Mouse (Mus musculus) midbrain, embryonic 14.5 days (tissue): Measurements from ENCODE around the gene Dot1l. TPM values are rescaled to one million over a fixed set of nuclear protein-coding genes. Genes with fewer than 3 reads are reported as not detected.

Experiments
- ATAC-seq: fragments of 200-750 bp; cut with Nextera tagmentation; 2 replicates; pipeline ENCODE4 v1.8.0; 2017; ENCODE audit warnings: moderate number of reproducible peaks, moderate library complexity; ENCODE audit not compliant: low FRiP score, low TSS enrichment
- DNase-seq: peaks from one replicate; pipeline ENCODE4 v3.0.0-alpha.2; 2015
- H3K27ac ChIP-seq: fragments of 300-500 bp; sonication (generic); replicated peaks from 2 replicates; pipeline ENCODE4 v1.5.1; 2014; ENCODE audit warnings: mild to moderate bottlenecking, low read depth, low read length, moderate library complexity
- H3K27me3 ChIP-seq: fragments of 300-500 bp; sonication (generic); 2 replicates; pipeline ENCODE4 v1.6.1; 2014; ENCODE audit warnings: low read length, control low read depth, mixed read lengths; ENCODE audit not compliant: control insufficient read depth, insufficient read depth
- H3K36me3 ChIP-seq: fragments of 300-500 bp; sonication (generic); 2 replicates; pipeline ENCODE4 v1.6.1; 2014; ENCODE audit warnings: low read length, control low read depth; ENCODE audit not compliant: control insufficient read depth, insufficient read depth
- H3K4me1 ChIP-seq: fragments of 300-500 bp; sonication (generic); 2 replicates; pipeline ENCODE4 v1.6.1; 2014; ENCODE audit warnings: mild to moderate bottlenecking, antibody characterized with exemption, low read length, control low read depth; ENCODE audit not compliant: control insufficient read depth, insufficient read depth
- H3K4me2 ChIP-seq: fragments of 300-500 bp; sonication (generic); 2 replicates; pipeline ENCODE4 v1.6.1; 2014; ENCODE audit warnings: mild to moderate bottlenecking, low read length, moderate library complexity
- H3K4me3 ChIP-seq: fragments of 300-500 bp; sonication (generic); replicated peaks from 2 replicates; pipeline ENCODE4 v1.5.1; 2014; ENCODE audit warnings: low read depth, low read length
- H3K9ac ChIP-seq: fragments of 300-500 bp; sonication (generic); replicated peaks from 2 replicates; pipeline ENCODE4 v1.6.1; 2014; ENCODE audit warnings: mild to moderate bottlenecking, low read length, moderate library complexity
- H3K9me3 ChIP-seq: fragments of 300-500 bp; sonication (generic); 2 replicates; pipeline ENCODE4 v1.6.1; 2016; ENCODE audit warnings: low read length, control low read depth, mixed read lengths; ENCODE audit not compliant: control insufficient read depth
- WGBS: fragments of 180-500 bp; shearing (Covaris S2); extraction: QIAGEN DNeasy Blood & Tissue Kit; methylation state at CpG from one replicate; pipeline ENCODE4 v1.1.7; 2014; 5-methylcytosine and 5-hydroxymethylcytosine counted together
- polyA plus RNA-seq: library from polyadenylated mRNA; unstranded; fragments of >200 nt; fragmentation: Nextera tagmentation; extraction: Ambion mirVana; gene quantifications from 2 replicates; pipeline ENCODE4 v1.2.1, GENCODE M21; 2014

The Dot1l gene
- polyA plus RNA-seq, 1 experiment from 2014 or later: 27.9 TPM

DNA sequence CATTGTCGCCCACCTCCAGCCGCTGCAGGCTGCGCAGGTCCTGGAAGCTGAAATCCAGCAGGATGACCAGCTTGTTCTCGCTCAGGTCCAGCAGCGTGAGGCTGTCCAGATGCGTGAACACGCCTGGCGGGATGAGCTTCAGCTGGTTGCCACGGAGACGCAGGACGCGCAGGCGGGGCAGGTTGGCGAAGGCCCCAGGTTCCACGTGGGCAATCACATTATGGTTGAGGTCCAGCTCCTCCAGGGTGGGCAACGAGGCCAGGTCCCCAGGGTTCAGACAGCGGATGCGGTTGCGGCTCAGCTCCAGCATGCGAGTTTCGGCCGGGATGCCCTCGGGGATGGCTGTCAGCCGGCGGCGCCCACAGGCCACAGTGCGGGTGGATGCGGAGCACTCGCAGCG lies 80.6 kb downstream of the Dot1l start:
- Histone ChIP-seq H3K9ac (peak overlapping the region; percentile 26; the same call in 1 of the 2 replicates), H3K36me3 (peaks cover 7% of the 10 kb centered on the region), H3K4me2 (peak overlapping the region; percentile 29), H3K27ac (no peak overlapping the region), H3K27me3 (peaks cover 25% of the 10 kb centered on the region), H3K4me3 (no peak overlapping the region), H3K9me3 (no peaks in the 10 kb centered on the region), H3K4me1 (0 out of 2 replicates have a peak, but pooled peaks cover 4% of the 10 kb centered on the region)
- 42% methylated on average over 30 of the region's 30 CpGs for WGBS
- DNase-seq: peak; percentile 44
- ATAC-seq: no peak

DNA sequence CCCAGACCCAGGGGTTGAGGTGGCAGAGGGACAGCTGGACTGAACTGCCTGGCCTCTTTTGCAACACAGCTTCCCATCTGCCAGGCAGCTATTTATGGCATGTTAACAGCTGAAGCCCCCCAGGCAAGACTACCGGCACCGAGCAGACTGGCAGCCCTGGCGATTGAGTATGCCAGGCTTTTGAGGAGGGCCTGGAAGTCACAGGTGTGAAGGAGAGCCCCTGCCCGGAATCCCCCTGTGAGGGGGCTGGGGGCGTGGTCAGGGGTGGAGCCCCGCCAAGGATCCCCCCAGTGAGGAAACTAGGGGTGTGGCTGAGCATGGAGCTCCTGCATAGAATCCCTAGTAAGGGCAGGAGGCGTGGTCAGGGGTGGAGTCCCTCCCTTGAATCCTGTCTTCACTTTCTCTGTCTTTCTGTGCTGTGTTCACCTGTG lies 82.0 kb downstream of the Dot1l start:
- no peak for ATAC-seq
- Histone ChIP-seq H3K4me1 (0 out of 2 replicates have a peak, but pooled peaks cover 4% of the 10 kb centered on the region), H3K27me3 (peaks cover 25% of the 10 kb centered on the region), H3K9ac (no peak overlapping the region), H3K27ac (no peak overlapping the region), H3K36me3 (0 out of 2 replicates have a peak, but pooled peaks cover under 1% of the 10 kb centered on the region), H3K9me3 (no peaks in the 10 kb centered on the region), H3K4me3 (no peak overlapping the region), H3K4me2 (no peak overlapping the region)
- 52% methylated on average over 7 of the region's 7 CpGs for WGBS
- DNase-seq: no peak

DNA sequence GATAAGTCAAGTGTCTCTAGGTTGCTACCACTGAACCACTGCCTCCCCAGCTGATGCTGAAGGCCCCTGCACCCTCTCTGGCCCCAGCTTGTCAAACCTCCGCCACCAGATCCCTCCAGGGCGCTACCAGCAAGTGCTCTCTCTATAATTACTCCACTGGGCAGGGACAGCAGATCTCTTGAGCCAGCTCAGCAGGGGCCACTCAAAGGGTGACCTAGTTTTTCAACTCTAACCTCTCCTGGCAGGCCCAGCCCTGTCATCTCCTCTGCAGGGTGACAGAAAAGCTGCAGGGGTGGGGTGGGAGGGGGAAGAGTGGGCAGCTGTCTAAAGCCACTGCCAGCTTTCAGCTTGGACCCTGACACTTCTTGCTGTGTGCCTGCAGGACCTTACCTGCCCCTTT lies 82.8 kb downstream of the Dot1l start:
- H3K27me3 ChIP-seq: peaks cover 32% of the 10 kb centered on the region
- H3K4me3 ChIP-seq: no peak overlapping the region
- H3K4me1 ChIP-seq: 0 out of 2 replicates have a peak, but pooled peaks cover 4% of the 10 kb centered on the region
- no peak overlapping the region for H3K27ac ChIP-seq
- ATAC-seq (no peak), DNase-seq (no peak)
- H3K9ac ChIP-seq: no peak overlapping the region
- no peak overlapping the region for H3K4me2 ChIP-seq
- WGBS: 6% methylated on average over 2 of the region's 2 CpGs
- no peaks in the 10 kb centered on the region for H3K9me3 ChIP-seq
- H3K36me3 ChIP-seq: no peaks in the 10 kb centered on the region

DNA sequence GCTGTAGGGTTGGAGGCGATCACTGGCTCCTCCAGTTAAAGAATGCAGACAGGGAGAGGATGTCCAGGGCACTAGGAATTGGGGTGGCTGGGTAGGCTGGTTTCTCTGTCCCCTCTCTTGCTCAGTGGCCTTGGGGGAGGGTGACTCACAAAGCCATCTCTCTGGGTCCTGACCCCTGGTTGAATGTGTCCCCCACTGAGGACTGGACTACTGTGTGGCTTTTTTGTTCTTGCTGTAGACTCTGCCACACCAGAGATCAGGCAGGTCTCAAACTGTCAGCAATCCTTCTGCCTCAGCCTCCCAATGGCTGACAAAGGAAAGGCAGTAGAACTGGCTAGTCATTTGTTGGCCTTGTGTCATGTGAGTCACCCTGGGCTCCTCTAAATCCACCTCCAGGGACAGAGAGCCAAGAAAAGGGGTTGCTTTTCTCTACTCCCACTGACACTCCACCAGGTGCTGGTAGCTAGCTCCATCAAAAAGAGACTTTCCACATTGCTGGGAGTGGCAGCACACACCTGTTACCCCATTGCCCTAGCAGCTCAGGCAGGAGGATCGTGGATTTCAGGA lies 83.4 kb downstream of the Dot1l start:
- no peak overlapping the region for H3K9ac ChIP-seq
- H3K4me1 ChIP-seq: 0 out of 2 replicates have a peak, but pooled peaks cover 4% of the 10 kb centered on the region
- H3K27ac ChIP-seq: no peak overlapping the region
- no peaks in the 10 kb centered on the region for H3K9me3 ChIP-seq
- no peak for DNase-seq
- H3K36me3 ChIP-seq: no peaks in the 10 kb centered on the region
- no peak overlapping the region for H3K4me2 ChIP-seq
- H3K27me3 ChIP-seq: peaks cover 37% of the 10 kb centered on the region
- 78% methylated on average over 2 of the region's 2 CpGs for WGBS
- no peak overlapping the region for H3K4me3 ChIP-seq
- no peak for ATAC-seq

DNA sequence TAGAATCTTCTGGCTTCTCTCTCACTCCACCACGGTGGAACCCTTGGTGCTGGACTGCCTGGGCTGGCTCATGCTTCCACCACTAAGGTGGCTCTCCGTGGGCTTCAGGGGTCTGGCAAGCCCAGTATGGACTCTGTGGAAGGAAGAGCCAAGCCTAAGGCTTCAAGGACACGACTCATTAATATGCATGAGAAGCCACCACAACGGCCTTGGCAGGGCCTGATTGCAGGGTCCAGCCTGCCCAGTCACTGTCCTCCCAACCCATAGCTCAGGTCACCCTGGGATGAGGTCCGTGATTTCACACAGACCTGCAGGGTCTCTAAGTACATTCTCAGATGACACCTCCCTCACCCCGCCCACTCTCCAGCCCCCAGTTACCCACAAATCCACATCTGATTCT lies 84.8 kb downstream of the Dot1l start:
- Histone ChIP-seq H3K27me3 (peaks cover 38% of the 10 kb centered on the region), H3K9ac (0 out of 2 replicates have a peak overlapping the region, but pooled peaks have one; percentile 20), H3K4me1 (0 out of 2 replicates have a peak, but pooled peaks cover 6% of the 10 kb centered on the region), H3K36me3 (no peaks in the 10 kb centered on the region), H3K4me3 (no peak overlapping the region), H3K4me2 (no peak overlapping the region), H3K9me3 (no peaks in the 10 kb centered on the region), H3K27ac (no peak overlapping the region)
- 51% methylated on average over 6 of the region's 6 CpGs for WGBS
- ATAC-seq (no peak), DNase-seq (no peak)

DNA sequence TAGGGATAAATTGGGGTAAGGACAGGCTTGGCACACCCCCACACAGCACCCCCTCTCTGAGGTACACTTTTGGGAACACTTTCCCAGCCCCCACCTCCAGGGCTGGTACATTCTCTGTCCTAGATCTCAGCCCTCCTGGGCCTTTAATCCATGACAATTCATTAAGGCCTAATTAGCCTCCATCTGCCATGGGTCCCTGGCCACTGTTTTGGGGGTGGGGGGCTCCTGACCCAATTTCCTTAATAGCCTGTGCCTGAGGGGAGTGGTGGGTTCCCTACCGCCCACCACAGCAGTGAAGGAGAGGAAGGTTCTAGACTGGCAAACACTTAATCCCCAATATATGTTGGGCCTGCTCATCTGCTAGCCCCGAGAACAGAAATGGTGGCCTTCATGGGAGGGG lies 86.7 kb downstream of the Dot1l start:
- Histone ChIP-seq H3K36me3 (no peaks in the 10 kb centered on the region), H3K27me3 (peaks cover 30% of the 10 kb centered on the region), H3K4me2 (no peak overlapping the region), H3K9me3 (no peaks in the 10 kb centered on the region), H3K4me3 (no peak overlapping the region), H3K9ac (no peak overlapping the region), H3K4me1 (0 out of 2 replicates have a peak, but pooled peaks cover 6% of the 10 kb centered on the region), H3K27ac (no peak overlapping the region)
- WGBS: 76% methylated on average over 2 of the region's 2 CpGs
- ATAC-seq (no peak), DNase-seq (no peak)

DNA sequence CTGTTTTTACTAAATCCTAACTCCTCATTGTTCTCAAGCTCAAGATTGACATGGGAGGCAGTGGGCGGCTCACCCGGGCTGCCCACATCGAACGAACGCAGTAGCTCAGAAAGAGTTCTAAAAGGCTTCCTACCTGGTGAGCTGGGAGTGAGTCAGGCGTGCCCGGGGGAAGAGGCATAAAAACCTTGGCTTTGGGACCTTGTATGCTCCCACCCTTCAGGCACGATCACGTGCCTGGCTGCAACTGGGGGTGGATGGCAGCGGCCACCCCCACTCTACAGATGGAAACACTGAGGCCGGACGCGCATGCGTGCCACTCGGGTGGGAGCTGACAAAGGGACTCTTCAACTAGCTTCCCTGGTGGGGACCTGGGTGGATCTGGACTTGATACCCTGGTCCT lies 87.3 kb downstream of the Dot1l start:
- H3K27me3 ChIP-seq: peaks cover 30% of the 10 kb centered on the region
- 82% methylated on average over 15 of the region's 15 CpGs for WGBS
- DNase-seq: no peak
- H3K27ac ChIP-seq: no peak overlapping the region
- no peak overlapping the region for H3K4me3 ChIP-seq
- 0 out of 2 replicates have a peak, but pooled peaks cover 6% of the 10 kb centered on the region for H3K4me1 ChIP-seq
- no peaks in the 10 kb centered on the region for H3K36me3 ChIP-seq
- ATAC-seq: no peak
- no peaks in the 10 kb centered on the region for H3K9me3 ChIP-seq
- H3K4me2 ChIP-seq: no peak overlapping the region
- H3K9ac ChIP-seq: no peak overlapping the region

DNA sequence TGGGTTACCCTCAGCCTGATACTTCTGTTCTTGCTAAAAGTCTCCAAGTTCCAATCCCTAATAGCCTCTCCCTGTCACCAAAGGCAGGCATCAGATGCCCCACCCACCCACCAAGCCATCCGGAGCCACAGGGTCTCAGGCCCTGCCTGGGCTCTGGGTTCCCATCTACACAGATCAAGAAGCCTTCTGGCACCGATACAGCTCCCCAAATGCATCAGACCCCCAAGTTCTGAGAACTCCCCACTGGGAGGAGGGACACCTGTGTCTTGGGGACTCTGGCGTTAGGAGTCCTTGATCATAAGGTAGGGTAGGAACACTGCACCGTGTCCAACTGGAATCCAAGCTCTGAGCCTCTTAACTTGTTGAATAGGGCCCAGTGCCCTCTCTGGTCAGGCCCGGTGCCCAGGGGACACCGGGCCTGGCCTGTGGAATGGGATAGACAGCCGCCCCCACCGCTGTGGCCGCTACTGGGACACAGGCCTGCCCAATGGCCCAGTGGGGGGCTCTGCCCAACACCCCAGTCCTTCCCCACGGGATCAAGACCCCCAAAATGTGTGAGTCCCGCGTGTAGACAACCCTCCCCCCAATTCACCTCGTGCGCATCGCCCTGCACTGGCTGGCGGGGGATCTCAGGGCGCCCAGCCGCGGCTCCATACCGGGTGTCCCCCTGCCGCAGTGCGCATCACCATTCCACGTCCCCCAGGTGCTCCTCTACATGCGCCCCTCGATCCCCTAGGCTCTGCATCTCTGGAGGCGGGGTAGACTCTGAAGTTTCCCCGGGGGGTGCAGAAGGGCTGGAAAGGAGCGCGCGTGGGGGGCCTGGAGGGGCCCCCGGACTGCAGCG lies 88.3 kb downstream of the Dot1l start:
- Histone ChIP-seq H3K27ac (no peak overlapping the region), H3K9ac (peak overlapping the region; percentile 56), H3K4me2 (peak overlapping the region; percentile 73), H3K4me3 (peak overlapping the region; percentile 48), H3K4me1 (0 out of 2 replicates have a peak, but pooled peaks cover 6% of the 10 kb centered on the region), H3K9me3 (no peaks in the 10 kb centered on the region), H3K27me3 (peaks cover 30% of the 10 kb centered on the region), H3K36me3 (no peaks in the 10 kb centered on the region)
- ATAC-seq (peak; percentile 21; the same call in 1 of the 2 replicates), DNase-seq (peak; percentile 13)
- 9% methylated on average over 32 of the region's 32 CpGs for WGBS
